Mouse (Mus musculus) kidney, embryonic 14.5 days (tissue): ENCODE measurements around the gene Btbd1. TPM values are rescaled to one million over a fixed set of nuclear protein-coding genes. Genes with fewer than 3 reads are reported as not detected.
A peak's percentile ranks its signal among the peaks of the same experiment; 100 is the strongest.

Experiments used
- ATAC-seq: fragments of 200-750 bp; cut with Nextera tagmentation; 2 replicates; pipeline ENCODE4 v1.8.0; 2017; ENCODE audit warnings: moderate number of reproducible peaks, mild to moderate bottlenecking, moderate TSS enrichment, moderate library complexity; ENCODE audit not compliant: low FRiP score, low TSS enrichment
- H3K27ac ChIP-seq: fragments of 300-500 bp; sonication (generic); 2 replicates; pipeline ENCODE4 v1.5.1; 2014; ENCODE audit warnings: low read depth, mild to moderate bottlenecking, low read length, moderate library complexity, mixed read lengths
- H3K27me3 ChIP-seq: fragments of 300-500 bp; sonication (generic); 2 replicates; pipeline ENCODE4 v1.6.1; 2014; ENCODE audit warnings: mild to moderate bottlenecking, low read length; ENCODE audit not compliant: control insufficient read depth, insufficient read depth
- H3K36me3 ChIP-seq: fragments of 300-500 bp; sonication (generic); 2 replicates; pipeline ENCODE4 v1.6.1; 2014; ENCODE audit warnings: low read length, mixed read lengths; ENCODE audit not compliant: control insufficient read depth, insufficient read depth
- H3K4me1 ChIP-seq: fragments of 300-500 bp; sonication (generic); 2 replicates; pipeline ENCODE4 v1.6.1; 2014; ENCODE audit warnings: low read length, mixed read lengths; ENCODE audit not compliant: control insufficient read depth, insufficient read depth
- H3K4me2 ChIP-seq: fragments of 300-500 bp; sonication (generic); replicated peaks from 2 replicates; pipeline ENCODE4 v1.6.1; 2014; ENCODE audit warnings: low read depth, mild to moderate bottlenecking, low read length
- H3K4me3 ChIP-seq: fragments of 300-500 bp; sonication (generic); 2 replicates; pipeline ENCODE4 v1.5.1; 2014; ENCODE audit warnings: mild to moderate bottlenecking, low read length
- H3K9ac ChIP-seq: fragments of 300-500 bp; sonication (generic); 2 replicates; pipeline ENCODE4 v1.6.1; 2014; ENCODE audit warnings: low read depth, mild to moderate bottlenecking, low read length, moderate library complexity
- H3K9me3 ChIP-seq: fragments of 300-500 bp; sonication (generic); 2 replicates; pipeline ENCODE4 v1.6.1; 2016; ENCODE audit warnings: low read length; ENCODE audit not compliant: control insufficient read depth
- WGBS: fragments of 180-500 bp; shearing (Covaris S2); extraction: QIAGEN DNeasy Blood & Tissue Kit; methylation state at CpG from one replicate; pipeline ENCODE4 v1.1.7; 2014; 5-methylcytosine and 5-hydroxymethylcytosine counted together
- polyA plus RNA-seq: library from polyadenylated mRNA; unstranded; fragments of >200 nt; fragmentation: Nextera tagmentation; extraction: Ambion mirVana; gene quantifications from 2 replicates; pipeline ENCODE4 v1.2.1, GENCODE M21; 2014

Gene Btbd1
- polyA plus RNA-seq, 1 experiment from 2014 or later = 88.8 TPM

DNA sequence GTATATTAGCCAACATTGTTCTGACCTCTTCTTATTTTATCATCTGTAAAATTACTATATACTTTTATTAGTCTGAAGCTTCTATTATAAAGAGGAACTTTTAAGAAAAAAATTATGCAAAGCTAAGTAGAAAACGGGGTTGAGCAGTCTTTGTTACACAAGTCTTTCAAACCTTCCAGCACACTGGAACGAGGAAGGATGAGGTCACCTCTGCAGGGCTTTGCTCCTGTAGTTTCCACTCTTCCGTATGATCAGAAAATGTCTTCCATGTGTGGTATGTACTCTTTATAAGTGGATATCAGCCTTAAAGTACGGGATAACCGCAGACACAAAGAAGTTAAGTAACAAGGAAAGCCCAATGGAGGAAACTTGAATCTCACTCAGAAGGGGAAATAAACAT, 6.2 kb upstream of the Btbd1 start:
- Histone ChIP-seq H3K9me3 (no peaks in the 10 kb centered on the region), H3K36me3 (no peaks in the 10 kb centered on the region), H3K4me3 (no peak overlapping the region), H3K4me2 (no peak overlapping the region), H3K4me1 (no peaks in the 10 kb centered on the region), H3K27ac (no peak overlapping the region), H3K9ac (no peak overlapping the region), H3K27me3 (no peaks in the 10 kb centered on the region)
- WGBS = 91% methylated on average over 5 of the region's 5 CpGs
- no peak for ATAC-seq

DNA sequence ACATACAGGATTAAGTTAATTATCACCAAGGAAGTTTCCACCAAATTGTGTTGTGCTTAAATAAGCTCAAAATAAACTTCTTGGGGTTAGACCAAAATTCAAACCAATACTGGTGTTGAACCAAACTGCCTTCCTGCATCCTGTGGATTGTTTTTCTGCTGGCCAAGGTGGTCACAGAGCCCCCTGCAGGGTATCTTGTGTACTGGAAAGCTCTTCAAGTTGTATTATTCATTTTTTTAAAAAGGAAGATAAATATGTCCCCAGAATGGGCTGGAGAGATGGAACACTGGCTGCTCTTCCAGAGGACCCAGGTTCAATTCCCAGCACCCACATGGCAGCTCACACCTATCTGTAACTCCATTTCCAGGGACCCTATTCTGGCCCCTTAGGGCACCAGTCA, 5.6 kb upstream of the Btbd1 start:
- H3K4me3 ChIP-seq = no peak overlapping the region
- no peak overlapping the region for H3K27ac ChIP-seq
- no peak overlapping the region for H3K9ac ChIP-seq
- H3K9me3 ChIP-seq = no peaks in the 10 kb centered on the region
- H3K36me3 ChIP-seq = no peaks in the 10 kb centered on the region
- H3K4me2 ChIP-seq = no peak overlapping the region
- 0 out of 2 replicates have a peak, but pooled peaks cover 4% of the 10 kb centered on the region for H3K4me1 ChIP-seq
- ATAC-seq = no peak
- no peaks in the 10 kb centered on the region for H3K27me3 ChIP-seq

DNA sequence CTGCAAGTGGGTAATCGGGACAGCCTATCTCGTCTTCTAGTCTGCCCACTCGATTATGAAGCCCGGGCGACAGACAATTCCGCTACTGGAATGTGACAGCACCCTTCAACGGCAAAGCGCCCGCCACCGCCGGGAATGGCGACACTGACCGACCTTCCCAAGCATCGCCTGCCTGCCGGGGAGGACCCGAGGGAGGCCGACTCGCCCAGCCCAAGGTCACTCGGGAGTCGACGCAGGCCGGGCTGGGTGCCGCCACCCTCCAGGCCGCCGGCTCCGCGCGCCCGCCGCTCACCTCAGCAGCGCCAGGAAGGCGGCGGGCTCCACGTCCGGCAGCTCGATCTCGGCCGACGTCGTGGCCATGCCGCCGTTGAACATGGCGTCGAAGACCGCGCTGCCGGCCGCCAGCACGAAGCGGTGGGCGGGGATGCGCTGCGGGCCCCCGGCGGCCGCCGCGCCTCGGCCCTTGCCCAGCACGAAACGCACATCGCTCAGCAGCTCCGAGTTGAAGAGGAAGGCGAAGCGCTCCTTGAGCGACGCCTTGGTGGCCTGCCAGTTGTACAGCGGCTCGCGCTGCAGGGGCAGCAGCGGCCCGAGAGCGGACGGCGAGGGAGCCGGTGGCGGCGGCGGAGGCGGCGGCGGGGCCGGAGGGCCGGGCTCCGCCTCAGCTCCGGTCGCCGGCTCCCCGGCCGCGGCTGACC, 401 bp downstream of the Btbd1 start:
- peak; percentile 82 for ATAC-seq
- under 1% methylated on average over 90 of the region's 91 CpGs for WGBS

DNA sequence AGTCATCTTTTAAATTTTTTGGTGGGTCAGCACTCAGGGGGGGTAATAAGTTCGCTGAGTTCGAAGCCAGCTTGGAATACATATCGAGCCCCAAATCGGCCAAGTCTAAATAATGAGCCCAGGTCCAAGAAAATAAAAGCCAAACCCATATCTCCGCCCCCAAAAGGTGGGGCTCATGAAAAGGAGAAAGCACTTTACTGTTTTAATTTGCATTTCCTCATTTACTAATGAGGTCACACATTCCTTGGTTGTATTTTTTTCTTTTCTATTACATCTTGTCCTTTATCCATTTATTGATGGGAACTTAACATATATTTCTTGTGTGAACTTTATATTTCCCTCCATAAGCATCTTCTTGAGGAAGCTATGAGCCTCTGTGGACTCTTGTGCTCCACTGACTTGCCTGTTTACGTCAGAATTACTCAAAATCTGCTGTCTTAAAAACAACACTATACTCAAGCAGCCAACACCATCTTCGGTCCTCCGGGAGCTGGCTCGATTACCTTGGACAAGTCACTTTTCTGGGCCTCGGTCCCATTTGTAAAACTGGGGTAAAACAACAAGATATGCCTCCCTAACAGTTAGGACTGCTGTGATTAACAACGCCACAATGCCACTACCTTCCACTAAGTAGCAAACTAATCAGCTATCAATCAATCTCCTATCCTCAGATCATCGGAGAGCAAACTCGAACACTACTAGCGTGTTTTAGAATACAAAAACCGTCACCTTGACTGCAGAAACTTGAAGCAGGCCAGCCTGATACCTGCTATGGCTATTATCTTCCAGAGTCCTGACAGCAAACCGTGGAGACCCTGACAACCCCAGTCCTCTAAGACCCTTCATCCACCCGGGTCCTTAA, 1.2 kb downstream of the Btbd1 start:
- Histone ChIP-seq H3K4me1 (peaks cover 32% of the 10 kb centered on the region), H3K27ac (peak overlapping the region; percentile 92), H3K9me3 (no peaks in the 10 kb centered on the region), H3K27me3 (no peaks in the 10 kb centered on the region), H3K36me3 (no peaks in the 10 kb centered on the region; the same call in 1 of the 2 replicates), H3K9ac (peak overlapping the region; percentile 89), H3K4me2 (peak overlapping the region; percentile 77), H3K4me3 (peak overlapping the region; percentile 82)
- ATAC-seq = no peak
- 27% methylated on average over 17 of the region's 17 CpGs for WGBS

More for the DNA sequence above, 401 bp downstream of the Btbd1 start:
- Histone ChIP-seq H3K9me3 (no peaks in the 10 kb centered on the region), H3K4me1 (peaks cover 32% of the 10 kb centered on the region), H3K4me2 (peak overlapping the region; percentile 77), H3K4me3 (peak overlapping the region; percentile 82), H3K27ac (peak overlapping the region; percentile 92), H3K36me3 (no peaks in the 10 kb centered on the region; the same call in 1 of the 2 replicates), H3K9ac (peak overlapping the region; percentile 89), H3K27me3 (no peaks in the 10 kb centered on the region)

GRCm38 (mm10) chr7:81825381-81825780, 3.9 kb downstream of the Btbd1 start:
- no peak overlapping the region; the same call in 1 of the 2 replicates for H3K4me2 ChIP-seq
- H3K9me3 ChIP-seq = no peaks in the 10 kb centered on the region
- H3K36me3 ChIP-seq = no peaks in the 10 kb centered on the region; the same call in 1 of the 2 replicates
- no peaks in the 10 kb centered on the region for H3K27me3 ChIP-seq
- peaks cover 32% of the 10 kb centered on the region for H3K4me1 ChIP-seq
- H3K9ac ChIP-seq = no peak overlapping the region
- no peak overlapping the region for H3K4me3 ChIP-seq
- H3K27ac ChIP-seq = no peak overlapping the region
- 49% methylated on average over 3 of the region's 3 CpGs for WGBS
- no peak for ATAC-seq

DNA sequence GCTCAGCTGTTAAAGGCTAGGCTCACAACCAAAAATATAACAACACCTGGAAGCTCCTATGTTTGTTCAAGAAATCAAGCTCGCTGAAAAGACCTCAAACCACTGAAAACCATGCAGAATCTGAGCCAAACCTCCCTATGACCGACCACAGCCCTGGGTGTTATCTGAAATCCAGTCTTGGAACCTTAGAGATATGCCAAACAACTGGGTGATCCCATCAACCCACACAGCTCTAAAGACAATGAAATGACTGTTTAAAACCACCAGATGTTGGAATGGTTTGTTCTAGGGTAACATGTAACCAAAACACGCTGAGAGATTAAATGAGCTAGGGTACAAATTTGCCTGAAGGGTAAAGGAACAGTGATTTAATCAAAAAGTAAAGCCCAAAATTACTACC, 4.3 kb downstream of the Btbd1 start:
- WGBS = 65% methylated on average over 3 of the region's 3 CpGs
- H3K4me2 ChIP-seq = no peak overlapping the region
- no peak overlapping the region for H3K4me3 ChIP-seq
- no peak overlapping the region for H3K9ac ChIP-seq
- H3K9me3 ChIP-seq = no peaks in the 10 kb centered on the region
- H3K27ac ChIP-seq = no peak overlapping the region
- ATAC-seq = no peak
- no peaks in the 10 kb centered on the region; the same call in 1 of the 2 replicates for H3K36me3 ChIP-seq
- peaks cover 28% of the 10 kb centered on the region for H3K4me1 ChIP-seq
- no peaks in the 10 kb centered on the region for H3K27me3 ChIP-seq

GRCm38 (mm10) chr7:81806067-81806466, 23.2 kb downstream of the Btbd1 start:
- no peaks in the 10 kb centered on the region for H3K9me3 ChIP-seq

GRCm38 (mm10) chr7:81789095-81789757, 40.0 kb downstream of the Btbd1 start, which contains the start of gene 3110040N11Rik:
3110040N11Rik (minus strand) TSS chr7:81789478.
- WGBS = under 1% methylated on average over 38 of the region's 38 CpGs
- peak within 1 kb of the TSS; percentile 83 for H3K4me2 ChIP-seq
- no peaks in the 10 kb centered on the region for H3K9me3 ChIP-seq
- peaks cover 9% of the 10 kb centered on the region; the same call in 1 of the 2 replicates for H3K4me1 ChIP-seq
- H3K4me3 ChIP-seq = peak within 1 kb of the TSS; percentile 67
- peak; percentile 97 for ATAC-seq
- H3K27ac ChIP-seq = peak within 1 kb of the TSS; percentile 99
- peak within 1 kb of the TSS; percentile 80 for H3K9ac ChIP-seq
- peaks cover 22% of the 10 kb centered on the region for H3K36me3 ChIP-seq
- no peaks in the 10 kb centered on the region for H3K27me3 ChIP-seq

More at GRCm38 (mm10) chr7:81806067-81806466, 23.2 kb downstream of the Btbd1 start:
- peaks cover 8% of the 10 kb centered on the region; the same call in 1 of the 2 replicates for H3K36me3 ChIP-seq
- H3K4me1 ChIP-seq = no peaks in the 10 kb centered on the region
- H3K27ac ChIP-seq = no peak overlapping the region
- 91% methylated on average over 5 of the region's 5 CpGs for WGBS
- no peak overlapping the region for H3K4me3 ChIP-seq
- no peak overlapping the region for H3K4me2 ChIP-seq
- no peaks in the 10 kb centered on the region for H3K27me3 ChIP-seq
- ATAC-seq = no peak
- no peak overlapping the region for H3K9ac ChIP-seq
